Mouse (Mus musculus) midbrain, embryonic 12.5 days (tissue): ENCODE measurements at regions not wholly inside any gene's neighbourhood (a gene's known extent, or its start where the extent isn't known, plus 50 kb on each side); places are given as distances from the start of the nearest gene placed in this dataset.
"Not testable (repeated sequence)": the region's sequence is repeated elsewhere in the genome, so short reads cannot be mapped to it uniquely, and the experiment has no call there.

Experiments
- ATAC-seq: fragments of 200-750 bp; cut with Nextera tagmentation; 2 replicates; pipeline ENCODE4 v1.8.0; 2017; ENCODE audit warnings: low read depth, moderate TSS enrichment, moderate library complexity; ENCODE audit not compliant: low FRiP score
- H3K27ac ChIP-seq: fragments of 300-500 bp; sonication (generic); replicated peaks from 2 replicates; pipeline ENCODE4 v1.5.1; 2016; ENCODE audit warnings: mild to moderate bottlenecking
- H3K27me3 ChIP-seq: fragments of 300-500 bp; sonication (generic); 2 replicates; pipeline ENCODE4 v1.6.1; 2016; ENCODE audit warnings: mild to moderate bottlenecking
- H3K36me3 ChIP-seq: fragments of 300-500 bp; sonication (generic); 2 replicates; pipeline ENCODE4 v1.6.1; 2016
- H3K4me1 ChIP-seq: fragments of 300-500 bp; sonication (generic); 2 replicates; pipeline ENCODE4 v1.6.1; 2016
- H3K4me2 ChIP-seq: fragments of 300-500 bp; sonication (generic); replicated peaks from 2 replicates; pipeline ENCODE4 v1.6.1; 2016; ENCODE audit warnings: mild to moderate bottlenecking, moderate library complexity
- H3K4me3 ChIP-seq: fragments of 300-500 bp; sonication (generic); 2 replicates; pipeline ENCODE4 v1.5.1; 2016; ENCODE audit warnings: mild to moderate bottlenecking
- H3K9ac ChIP-seq: fragments of 300-500 bp; sonication (generic); replicated peaks from 2 replicates; pipeline ENCODE4 v1.6.1; 2016; ENCODE audit warnings: mild to moderate bottlenecking, moderate library complexity
- H3K9me3 ChIP-seq: fragments of 300-500 bp; sonication (generic); 2 replicates; pipeline ENCODE4 v1.6.1; 2016; ENCODE audit warnings: mild to moderate bottlenecking
- WGBS: fragments of 180-500 bp; shearing (Covaris S2); methylation state at CpG from one replicate; pipeline ENCODE4 v1.1.7; 2016; 5-methylcytosine and 5-hydroxymethylcytosine counted together

- H3K4me2 ChIP-seq, H3K9me3 ChIP-seq, H3K9ac ChIP-seq, H3K27me3 ChIP-seq, H3K36me3 ChIP-seq, H3K27ac ChIP-seq, H3K4me1 ChIP-seq, H3K4me3 ChIP-seq: not testable (repeated sequence)
- 86% methylated on average over 3 of the region's 3 CpGs for WGBS
- peak; percentile 71; the same call in 1 of the 2 replicates for ATAC-seq
Observed at GRCm38 (mm10) chr5:70693801-70694200, 148.6 kb downstream of the Gabrg1 start.
